Mouse (Mus musculus): ENCODE measurements at regions not wholly inside any gene's neighbourhood (a gene's known extent, or its start where the extent isn't known, plus 50 kb on each side); places are given as distances from the start of the nearest gene placed in this dataset.
A peak's percentile ranks its signal among the peaks of the same experiment; 100 is the strongest.
"Not testable (repeated sequence)": the region's sequence is repeated elsewhere in the genome, so short reads cannot be mapped to it uniquely, and the experiment has no call there.

DNA sequence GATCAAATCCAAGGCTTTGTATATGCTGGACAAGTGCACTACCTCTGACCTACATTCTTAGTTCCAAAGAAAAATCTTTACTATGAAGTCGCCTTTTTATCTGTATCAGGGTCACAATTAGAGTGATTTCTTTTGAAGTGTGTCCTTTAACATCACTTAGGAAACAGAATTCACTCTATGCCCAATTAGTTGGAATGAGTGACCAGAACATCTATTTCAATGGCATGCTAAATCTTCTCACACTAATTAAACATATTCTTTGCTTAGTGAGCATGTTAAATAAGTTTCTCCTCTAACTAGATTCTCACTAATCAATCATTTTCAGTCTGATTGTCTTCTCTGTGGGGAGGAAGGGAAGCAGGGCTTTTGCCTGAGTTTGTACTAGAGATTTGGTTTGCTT is 84.9 kb downstream of the Arl6ip6 start:
- H3K4me3 ChIP-seq = no peak overlapping the region
- no peak overlapping the region for H3K27ac ChIP-seq (replicated peaks)
- H3K4me1 ChIP-seq = no peaks in the 10 kb centered on the region
- 66% methylated on average over 1 of the region's 1 CpGs for WGBS
- no peaks in the 10 kb centered on the region for H3K9me3 ChIP-seq (replicated peaks)
- no peak for DNase-seq (ENCODE audit: low spot score)
- no peaks in the 10 kb centered on the region for H3K27me3 ChIP-seq (ENCODE audit: low read depth, poor library complexity, severe bottlenecking)
- no peaks in the 10 kb centered on the region for H3K36me3 ChIP-seq

DNA sequence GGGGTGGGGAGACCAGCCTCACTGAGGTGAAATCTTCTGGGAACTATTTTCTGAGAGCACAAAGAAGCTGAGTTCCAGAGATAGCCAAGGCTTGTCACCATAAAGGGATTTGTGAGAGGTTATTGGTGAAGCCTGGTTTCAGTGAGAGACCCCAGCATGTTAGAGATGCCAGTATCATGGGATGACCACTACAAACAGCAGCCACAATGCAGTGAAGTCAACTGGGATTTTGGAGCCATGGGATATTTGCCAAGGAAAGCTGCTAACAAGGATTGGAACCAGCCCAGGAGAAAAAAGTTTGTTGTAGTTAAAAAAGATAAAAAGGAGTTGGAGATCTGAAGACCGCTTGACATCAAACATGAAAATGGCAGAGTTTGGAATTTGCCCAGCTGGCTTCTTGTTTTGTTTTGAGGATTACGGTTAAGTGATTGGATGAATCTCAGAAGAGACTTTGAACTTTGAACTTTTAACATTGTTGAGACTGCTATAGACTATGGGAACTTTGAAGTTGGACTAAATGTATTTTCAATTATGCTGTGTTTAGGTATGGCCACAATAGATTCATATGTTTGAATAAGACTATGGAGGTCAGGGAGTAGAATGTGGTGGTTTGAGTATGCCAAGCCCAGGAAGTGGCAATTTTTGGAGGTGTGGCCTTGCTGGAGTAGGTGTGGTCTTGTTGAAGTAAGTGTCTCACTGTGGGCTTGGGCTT is 110.3 kb downstream of the Arl6ip6 start:
- whole genome bisulfite sequencing = 83% methylated on average over 2 of the region's 2 CpGs
- no peak overlapping the region for H3K27ac ChIP-seq (replicated peaks)

DNA sequence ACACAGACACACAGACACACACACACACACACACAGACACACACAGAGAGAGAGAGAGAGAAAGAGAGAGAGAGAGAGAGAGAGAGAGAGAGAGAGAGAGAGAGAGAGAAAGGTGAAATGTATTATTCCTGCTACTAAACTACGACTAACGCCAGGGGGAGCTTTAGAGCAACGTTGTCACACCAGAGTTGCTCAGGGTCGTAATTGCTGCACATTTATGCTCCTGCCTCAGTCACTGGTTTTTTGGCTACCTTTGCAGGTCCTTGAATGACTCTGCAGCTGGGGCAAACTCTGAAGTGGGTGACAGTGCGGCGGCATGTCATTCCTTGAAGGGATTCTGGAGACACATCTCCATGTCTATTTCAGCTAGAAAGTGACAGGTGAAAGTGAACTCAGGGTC is 139.2 kb downstream of the Arl6ip6 start:
- peak; percentile 38 for DNase-seq (ENCODE audit: low spot score)
- Histone ChIP-seq H3K4me3 (no peak overlapping the region), H3K36me3 (no peaks in the 10 kb centered on the region), H3K27ac (replicated peaks) (no peak overlapping the region), H3K27me3 (ENCODE audit: low read depth, poor library complexity, severe bottlenecking) (no peaks in the 10 kb centered on the region), H3K4me1 (no peaks in the 10 kb centered on the region), H3K9me3 (replicated peaks) (no peaks in the 10 kb centered on the region)
- WGBS = 27% methylated on average over 6 of the region's 6 CpGs

More for the DNA sequence above, 110.3 kb downstream of the Arl6ip6 start:
- H3K9me3 ChIP-seq (replicated peaks) = no peaks in the 10 kb centered on the region
- no peak for DNase-seq (ENCODE audit: low spot score)
- H3K36me3 ChIP-seq = no peaks in the 10 kb centered on the region
- H3K27me3 ChIP-seq (ENCODE audit: low read depth, poor library complexity, severe bottlenecking) = no peaks in the 10 kb centered on the region
- H3K4me3 ChIP-seq = no peak overlapping the region
- no peaks in the 10 kb centered on the region for H3K4me1 ChIP-seq

DNA sequence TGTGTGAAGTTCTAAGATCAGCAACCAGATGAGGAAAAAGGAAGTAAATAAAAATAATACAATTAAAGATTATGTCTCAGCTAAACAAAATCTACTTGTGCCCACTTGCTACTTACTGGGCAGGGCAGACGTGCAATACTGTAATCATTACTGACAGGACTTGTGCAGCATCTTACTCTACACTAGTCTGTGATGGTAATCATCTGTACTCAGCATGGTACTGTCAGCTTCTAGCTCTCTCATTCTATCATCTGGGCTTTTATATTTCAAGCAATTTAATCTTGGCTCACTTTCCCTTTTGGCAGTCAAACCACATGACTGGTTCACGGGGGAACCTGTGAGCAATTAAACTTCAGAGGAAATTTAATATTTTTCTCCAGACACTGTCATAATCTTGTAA is 167.5 kb downstream of the Arl6ip6 start:
- Histone ChIP-seq H3K27ac (replicated peaks) (no peak overlapping the region), H3K4me1 (peaks cover 13% of the 10 kb centered on the region), H3K27me3 (ENCODE audit: low read depth, poor library complexity, severe bottlenecking) (no peaks in the 10 kb centered on the region), H3K4me3 (no peak overlapping the region), H3K9me3 (replicated peaks) (no peaks in the 10 kb centered on the region), H3K36me3 (no peaks in the 10 kb centered on the region)
- DNase-seq (ENCODE audit: low spot score) = no peak
- WGBS = 83% methylated on average over 2 of the region's 2 CpGs

DNA sequence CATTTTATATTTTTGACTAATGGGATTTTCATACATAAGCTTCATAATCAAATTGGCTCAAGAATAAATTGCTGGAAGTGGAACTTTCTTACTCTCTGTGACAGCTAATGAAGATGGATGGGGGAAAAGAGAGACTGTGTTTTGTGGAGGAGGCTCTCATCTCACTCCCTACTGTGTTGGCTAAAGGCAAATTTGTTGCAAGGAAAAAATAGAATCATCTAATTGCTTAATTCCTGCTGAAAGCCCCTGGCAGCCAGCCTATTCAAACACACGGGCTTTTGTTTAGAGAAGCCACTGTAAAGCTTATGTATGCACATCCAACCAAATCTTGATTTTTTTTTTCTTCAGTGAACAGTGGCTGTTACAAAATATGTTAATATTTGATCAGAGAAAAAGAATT is 190.8 kb downstream of the Arl6ip6 start:
- H3K27me3 ChIP-seq (ENCODE audit: low read depth, poor library complexity, severe bottlenecking) = peaks cover 13% of the 10 kb centered on the region; the same call in 1 of the 2 replicates
- WGBS = 27% methylated on average over 1 of the region's 1 CpGs
- H3K4me1 ChIP-seq = peaks cover 13% of the 10 kb centered on the region
- H3K4me3 ChIP-seq = no peak overlapping the region
- H3K36me3 ChIP-seq = no peaks in the 10 kb centered on the region
- no peaks in the 10 kb centered on the region for H3K9me3 ChIP-seq (replicated peaks)
- no peak for DNase-seq (ENCODE audit: low spot score)
- no peak overlapping the region for H3K27ac ChIP-seq (replicated peaks)

DNA sequence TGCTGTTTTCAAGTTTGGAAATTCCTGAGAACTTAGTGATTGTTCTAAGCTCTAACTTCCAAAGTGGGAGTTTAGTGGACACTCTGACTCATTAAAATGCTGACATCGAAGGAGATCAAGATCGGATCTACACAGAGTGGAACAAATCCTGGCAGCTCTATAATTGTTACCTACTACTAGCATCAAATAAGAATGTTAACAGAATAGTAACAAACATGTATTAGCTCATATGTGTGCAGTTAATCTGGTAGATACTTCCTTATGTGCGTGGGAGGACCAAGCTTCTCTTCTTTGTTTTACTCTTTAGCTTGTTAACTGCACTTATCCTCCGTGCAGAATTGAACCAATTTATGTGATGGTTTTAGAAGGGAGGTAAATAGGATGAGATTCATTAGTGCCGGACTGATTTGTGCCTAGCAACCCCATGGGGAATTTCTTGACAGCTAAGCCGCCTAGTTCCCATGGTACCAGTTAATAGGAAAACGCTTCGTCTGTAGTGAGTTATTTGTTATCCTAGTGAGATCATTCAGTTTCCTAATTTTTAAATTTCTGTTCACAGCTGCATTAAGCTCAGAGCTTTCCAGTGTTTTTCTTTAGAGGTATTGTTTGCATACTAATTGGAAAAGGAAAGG is 193.1 kb downstream of the Arl6ip6 start:
- Histone ChIP-seq H3K27ac (replicated peaks) (no peak overlapping the region), H3K4me3 (no peak overlapping the region), H3K9me3 (replicated peaks) (no peaks in the 10 kb centered on the region), H3K4me1 (peaks cover 13% of the 10 kb centered on the region), H3K36me3 (no peaks in the 10 kb centered on the region), H3K27me3 (ENCODE audit: low read depth, poor library complexity, severe bottlenecking) (peaks cover 17% of the 10 kb centered on the region; the same call in 1 of the 2 replicates)
- 28% methylated on average over 8 of the region's 8 CpGs for WGBS
- peak; percentile 26 for DNase-seq (ENCODE audit: low spot score)

DNA sequence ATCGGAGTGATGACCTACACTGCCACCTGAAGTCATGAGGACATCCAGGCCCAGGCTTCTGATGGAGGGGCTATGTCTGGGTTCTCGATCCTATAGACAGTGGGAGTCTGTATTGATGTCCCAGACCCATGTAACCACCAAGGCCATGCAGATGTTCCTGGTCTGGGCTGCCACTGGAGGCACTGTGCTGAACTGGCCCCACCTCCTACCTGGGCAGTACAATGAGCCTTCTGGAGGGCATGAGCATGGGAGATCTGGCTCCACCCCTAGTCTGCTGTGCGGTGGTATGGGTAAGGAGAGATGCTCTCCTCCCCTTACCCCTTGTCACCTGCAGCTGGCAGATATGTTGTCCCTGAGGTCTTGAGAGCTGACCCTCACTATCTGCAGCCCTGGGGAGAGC is 197.1 kb downstream of the Arl6ip6 start:
- Histone ChIP-seq H3K9me3 (replicated peaks) (no peaks in the 10 kb centered on the region), H3K36me3 (no peaks in the 10 kb centered on the region), H3K4me1 (peaks cover 10% of the 10 kb centered on the region), H3K4me3 (no peak overlapping the region), H3K27me3 (ENCODE audit: low read depth, poor library complexity, severe bottlenecking) (peaks cover 17% of the 10 kb centered on the region; the same call in 1 of the 2 replicates), H3K27ac (replicated peaks) (no peak overlapping the region)
- 85% methylated on average over 3 of the region's 3 CpGs for WGBS
- no peak for DNase-seq (ENCODE audit: low spot score)

DNA sequence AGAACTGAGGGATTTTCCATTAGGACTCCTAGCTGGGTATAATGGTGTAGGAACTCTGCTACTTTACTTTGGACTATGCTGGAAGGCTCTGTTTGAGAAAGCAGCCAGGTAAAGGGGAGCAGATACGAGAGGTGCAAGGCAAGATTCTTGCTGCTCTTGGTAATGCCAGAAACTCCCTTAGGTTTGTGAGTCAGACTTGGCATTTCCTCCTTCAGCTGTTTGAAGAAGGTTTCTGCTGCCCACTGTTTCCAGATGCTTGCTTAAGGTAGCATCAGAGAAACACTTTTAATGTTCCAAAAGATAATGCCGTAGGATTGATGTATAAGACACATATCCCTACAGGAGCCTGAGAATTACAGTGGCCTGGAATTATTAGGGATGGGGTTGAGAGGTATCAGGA is 222.9 kb downstream of the Arl6ip6 start:
- Histone ChIP-seq H3K4me1 (no peaks in the 10 kb centered on the region), H3K27me3 (ENCODE audit: low read depth, poor library complexity, severe bottlenecking) (no peaks in the 10 kb centered on the region), H3K36me3 (no peaks in the 10 kb centered on the region), H3K27ac (replicated peaks) (no peak overlapping the region), H3K4me3 (no peak overlapping the region), H3K9me3 (replicated peaks) (no peaks in the 10 kb centered on the region)
- no peak for DNase-seq (ENCODE audit: low spot score)
- 88% methylated on average over 2 of the region's 2 CpGs for WGBS

DNA sequence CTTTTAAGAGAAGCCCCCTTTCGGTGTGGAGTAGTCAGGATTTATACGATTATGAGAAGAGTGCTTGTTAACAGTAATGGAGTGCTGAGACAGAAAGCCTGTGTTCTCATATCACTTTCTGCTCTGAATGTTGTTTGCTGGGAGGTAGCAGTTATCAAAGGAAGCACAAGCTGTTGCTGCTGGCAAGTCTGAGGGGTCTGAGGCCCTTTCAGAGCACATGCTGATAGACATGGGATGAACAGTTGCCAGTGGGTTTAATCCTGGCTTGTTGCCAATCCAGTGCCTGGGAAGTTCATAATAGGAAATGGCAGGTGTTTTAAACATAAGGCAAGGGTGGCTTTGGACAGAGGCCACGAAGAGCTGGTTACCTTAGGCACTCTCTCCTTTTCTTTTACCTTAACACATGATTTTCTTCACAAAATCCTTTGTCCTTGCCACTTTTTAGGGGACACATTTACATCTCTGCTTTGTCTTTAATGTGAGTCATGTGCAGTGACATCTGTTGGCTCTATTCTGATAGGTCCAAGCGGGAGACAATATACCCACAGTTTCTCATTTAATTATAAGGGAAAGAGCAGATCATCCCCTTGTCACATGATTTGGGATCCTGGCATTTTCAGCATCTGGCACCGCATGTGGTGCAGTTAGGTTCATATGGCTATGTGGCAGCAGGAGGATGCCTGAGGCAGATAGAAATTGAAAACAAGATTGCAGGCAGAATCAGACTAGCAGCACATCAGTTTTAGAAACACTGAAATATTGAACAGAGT is 245.7 kb downstream of the Arl6ip6 start:
- no peaks in the 10 kb centered on the region for H3K36me3 ChIP-seq
- no peak for DNase-seq (ENCODE audit: low spot score)
- WGBS = 88% methylated on average over 5 of the region's 5 CpGs
- H3K4me1 ChIP-seq = no peaks in the 10 kb centered on the region
- no peak overlapping the region for H3K4me3 ChIP-seq
- no peaks in the 10 kb centered on the region for H3K9me3 ChIP-seq (replicated peaks)
- H3K27me3 ChIP-seq (ENCODE audit: low read depth, poor library complexity, severe bottlenecking) = no peaks in the 10 kb centered on the region
- H3K27ac ChIP-seq (replicated peaks) = no peak overlapping the region

DNA sequence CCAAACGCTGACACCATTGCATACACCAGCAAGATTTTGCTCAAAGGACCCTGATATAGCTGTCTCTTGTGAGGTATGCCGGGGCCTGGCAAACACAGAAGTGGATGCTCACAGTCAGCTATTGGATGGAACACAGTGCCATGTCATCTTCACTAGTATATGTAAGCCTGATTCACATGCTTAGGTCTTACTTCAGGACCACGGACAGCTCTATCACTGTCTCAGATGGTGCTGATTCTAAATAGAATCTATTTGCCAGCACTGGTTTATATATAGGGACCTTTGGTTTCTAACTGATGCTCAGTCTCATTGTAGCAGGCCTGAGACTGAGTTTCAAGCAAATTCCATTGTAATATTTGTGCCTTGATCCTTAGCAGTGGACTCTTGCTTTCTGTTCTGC is 248.8 kb downstream of the Arl6ip6 start:
- not testable (repeated sequence) for H3K9me3 ChIP-seq (replicated peaks); H3K36me3 ChIP-seq; H3K27ac ChIP-seq (replicated peaks); H3K4me1 ChIP-seq; H3K27me3 ChIP-seq (ENCODE audit: low read depth, poor library complexity, severe bottlenecking); H3K4me3 ChIP-seq
- DNase-seq (ENCODE audit: low spot score) = peak; percentile 18
- WGBS = 60% methylated on average over 3 of the region's 3 CpGs

DNA sequence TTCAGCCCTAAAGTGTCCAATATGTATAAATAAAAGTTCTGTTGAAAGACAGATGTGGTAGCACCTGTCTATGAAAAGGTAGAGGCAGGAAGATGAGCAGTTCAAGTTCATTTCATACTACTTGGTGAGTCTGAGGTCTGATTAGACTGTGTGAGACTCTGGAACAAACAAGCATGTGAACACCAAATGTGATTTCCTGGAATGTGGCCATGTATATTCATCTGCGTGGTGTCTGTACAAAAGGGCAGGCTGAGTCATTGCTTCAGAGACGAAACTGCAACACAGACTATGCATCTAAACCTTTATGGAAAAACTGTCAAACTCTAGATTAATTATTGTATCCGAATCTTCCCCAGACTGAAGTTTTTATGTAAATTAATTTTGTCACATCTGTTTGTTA is 268.7 kb downstream of the Arl6ip6 start:
- Histone ChIP-seq H3K27me3 (ENCODE audit: low read depth, poor library complexity, severe bottlenecking) (no peaks in the 10 kb centered on the region), H3K9me3 (replicated peaks) (no peaks in the 10 kb centered on the region), H3K27ac (replicated peaks) (no peak overlapping the region), H3K4me3 (no peak overlapping the region), H3K4me1 (no peaks in the 10 kb centered on the region), H3K36me3 (no peaks in the 10 kb centered on the region)
- WGBS = 91% methylated on average over 3 of the region's 3 CpGs
- DNase-seq (ENCODE audit: low spot score) = no peak

DNA sequence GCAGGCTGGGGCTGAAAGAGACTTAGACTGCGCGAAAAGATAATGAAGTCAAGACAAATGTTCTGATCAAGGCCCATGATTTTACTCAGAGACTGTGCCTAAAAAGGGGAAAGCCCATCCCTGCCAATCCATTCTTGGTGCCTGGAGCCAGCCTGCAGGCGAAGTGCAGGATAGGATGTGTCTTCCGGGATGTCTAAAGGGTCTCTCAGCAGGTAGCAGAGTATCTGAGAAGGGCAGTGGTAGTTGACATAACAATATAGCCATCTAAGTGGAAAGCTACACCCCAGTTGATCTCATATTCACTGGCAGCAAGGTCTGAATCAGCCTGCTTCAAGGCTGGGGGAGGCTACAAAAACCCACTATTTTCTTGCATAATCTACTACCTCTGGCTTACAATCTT is 282.9 kb downstream of the Arl6ip6 start:
- Histone ChIP-seq H3K4me1 (no peaks in the 10 kb centered on the region), H3K27me3 (ENCODE audit: low read depth, poor library complexity, severe bottlenecking) (no peaks in the 10 kb centered on the region), H3K27ac (replicated peaks) (no peak overlapping the region), H3K9me3 (replicated peaks) (no peaks in the 10 kb centered on the region), H3K36me3 (no peaks in the 10 kb centered on the region), H3K4me3 (no peak overlapping the region)
- 81% methylated on average over 4 of the region's 4 CpGs for WGBS
- DNase-seq (ENCODE audit: low spot score) = no peak

DNA sequence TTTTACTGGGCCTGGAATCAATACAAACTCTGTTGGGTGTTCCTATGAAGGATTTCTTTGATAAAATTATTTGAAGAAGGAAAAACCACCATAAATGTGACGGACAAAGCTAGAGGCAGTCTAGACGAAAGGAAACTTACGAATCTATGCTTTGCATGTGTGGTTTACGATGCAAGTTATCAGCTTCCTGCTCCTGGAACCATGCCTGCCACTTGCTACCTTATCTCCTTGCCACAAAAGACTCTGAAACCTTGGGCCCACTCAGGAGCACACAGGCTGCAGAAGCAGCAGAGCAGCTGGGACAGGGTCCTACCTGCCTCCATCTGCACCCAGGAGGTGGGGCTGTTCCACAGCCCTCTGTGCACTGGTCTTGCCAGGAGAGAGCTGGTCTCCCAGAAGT is 287.5 kb downstream of the Arl6ip6 start:
- H3K4me3 ChIP-seq; H3K9me3 ChIP-seq (replicated peaks); DNase-seq (ENCODE audit: low spot score); H3K27me3 ChIP-seq (ENCODE audit: low read depth, poor library complexity, severe bottlenecking); H3K4me1 ChIP-seq; H3K27ac ChIP-seq (replicated peaks); H3K36me3 ChIP-seq: not testable (repeated sequence)
- WGBS = 91% methylated on average over 4 of the region's 4 CpGs

Measured in midbrain, embryonic 10.5 days (tissue).